Mouse (Mus musculus): ENCODE measurements around the gene Ppif.

DNA sequence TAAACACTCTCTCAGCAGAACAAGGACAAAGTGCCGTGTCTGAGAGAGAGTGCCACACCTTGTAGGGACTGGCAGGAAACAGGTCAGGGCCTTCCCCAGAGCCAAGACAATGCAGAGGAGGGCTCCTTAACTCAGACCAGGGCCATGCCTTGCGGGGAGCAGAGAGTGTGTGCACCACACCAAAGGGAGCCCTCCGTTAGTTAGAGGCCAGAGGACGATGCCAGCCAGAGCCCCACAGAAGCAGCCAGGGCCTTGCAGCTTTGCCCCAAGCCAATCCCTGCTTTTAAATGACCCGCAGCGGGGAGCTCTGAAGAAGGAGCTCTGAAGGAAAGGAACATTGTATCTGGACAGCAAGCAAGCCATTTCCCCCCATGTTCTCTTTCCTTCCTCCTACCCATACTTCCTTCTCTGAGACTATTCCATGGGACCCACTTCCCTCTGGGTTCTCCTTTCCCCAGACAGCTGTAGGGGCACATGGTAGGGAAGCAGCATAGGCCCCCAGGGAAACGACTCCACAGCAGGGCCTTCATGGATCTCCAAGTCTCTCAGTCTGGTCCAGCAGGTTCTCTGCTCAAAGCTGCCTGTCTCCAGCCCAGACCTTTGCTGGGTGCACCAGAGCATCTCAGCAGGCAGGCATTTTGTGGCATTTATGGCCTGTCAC is 30.2 kb upstream of the Ppif start:
- no peak for TF ChIP-seq CTCF (IDR thresholded peaks at IDR 0.05; ENCODE audit: low read depth)
- TF ChIP-seq EP300 (optimal IDR thresholded peaks at IDR 0.05) = no peak
